Mouse (Mus musculus): ENCODE results near the gene Gm7876.
A peak's percentile ranks its signal among the peaks of the same experiment; 100 is the strongest.
"Not testable (repeated sequence)": the region's sequence is repeated elsewhere in the genome, so short reads cannot be mapped to it uniquely, and the experiment has no call there.

Gm7876 gene

DNA sequence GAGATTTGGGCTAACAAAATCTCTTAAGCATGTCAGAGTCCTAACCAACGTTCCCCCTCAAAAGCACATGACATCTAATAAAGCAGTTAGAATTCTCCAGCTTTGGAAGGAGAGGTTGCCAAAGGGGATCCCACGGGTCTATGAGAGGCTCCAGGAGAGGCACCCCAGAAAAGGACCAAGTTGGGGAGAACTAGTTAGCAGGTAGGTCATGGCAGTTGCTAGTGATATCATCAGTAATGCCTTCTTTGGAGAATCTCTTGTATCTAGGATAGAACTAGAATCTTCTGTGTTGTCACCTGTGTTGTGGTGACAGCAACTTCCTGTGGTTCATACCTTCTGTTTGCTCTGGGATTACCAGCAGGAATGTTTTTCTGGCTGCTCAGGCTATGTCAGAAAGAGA lies at the start of gene Gm7876:
Gene Gm7876 (plus strand): TSS at position 301 of the 400 bp plus-strand sequence.
- not testable (repeated sequence) for DNase-seq

DNA sequence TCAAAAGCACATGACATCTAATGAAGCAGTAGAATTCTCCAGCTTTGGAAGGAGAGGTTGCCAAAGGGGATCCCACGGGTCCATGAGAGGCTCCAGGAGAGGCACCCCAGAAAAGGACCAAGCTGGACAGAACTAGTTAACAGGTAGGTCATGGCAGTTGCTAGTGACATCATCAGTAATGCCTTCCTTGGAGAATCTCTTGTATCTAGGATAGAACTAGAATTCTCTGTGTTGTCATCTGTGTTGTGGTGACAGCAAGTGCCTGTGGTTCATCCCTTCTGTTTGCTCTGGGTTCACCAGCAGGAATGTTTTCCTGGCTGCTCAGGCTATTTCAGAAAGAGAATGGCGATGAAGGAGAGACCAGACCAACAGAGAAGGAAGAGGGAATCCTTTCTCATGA lies 45.1 kb upstream of the Gm7876 start, which contains the start of gene Gm3239:
Gene Gm3239 (plus strand): TSS at position 301 of the 400 bp plus-strand sequence.
- DNase-seq = not testable (repeated sequence)

DNA sequence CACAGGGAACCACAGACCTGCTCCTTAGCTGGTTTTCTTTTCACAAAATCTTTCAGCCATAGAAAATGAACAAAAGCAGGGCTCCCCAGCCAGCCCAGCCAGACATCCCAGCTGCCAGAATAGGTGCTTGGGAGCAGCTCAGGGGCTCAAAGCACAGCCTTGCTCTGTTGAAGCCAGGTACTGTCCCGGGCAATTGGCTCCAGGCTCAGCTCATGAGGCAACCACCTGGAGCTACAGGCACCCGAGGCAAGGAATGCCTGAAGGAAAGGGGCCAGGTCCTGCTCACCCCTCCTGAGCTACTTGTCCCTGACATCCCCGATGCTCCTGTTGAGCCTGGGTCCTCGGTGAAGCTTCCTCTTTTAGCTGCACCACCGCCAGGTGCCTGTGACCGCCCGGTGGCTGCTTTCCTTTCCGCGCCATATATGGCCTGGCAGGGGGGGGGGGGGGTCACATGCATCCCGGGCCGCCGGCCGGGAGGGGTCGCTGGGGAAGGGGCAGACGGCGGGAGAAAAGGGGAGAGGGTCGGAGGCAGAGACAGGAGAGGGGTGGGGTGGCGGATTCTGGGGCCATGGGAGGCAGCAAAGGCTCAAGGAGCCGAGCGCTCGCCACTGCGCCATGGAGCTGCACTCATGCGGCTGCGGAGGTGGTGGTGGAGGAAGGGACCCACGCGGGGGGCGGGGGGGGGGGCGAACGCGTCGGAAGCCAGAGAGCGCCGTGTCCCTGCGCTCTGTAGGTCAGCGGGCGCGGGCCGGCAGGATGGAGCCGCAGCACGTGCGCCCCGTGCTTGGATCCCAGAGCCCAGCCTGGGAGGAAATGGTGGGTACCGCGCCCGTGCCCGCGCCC lies 17.2 kb downstream of the Gm7876 start, which contains the start of gene Gm3252:
Gene Gm3252 (plus strand): TSS at position 738 of the 843 bp plus-strand sequence.
- DNase-seq = peak; percentile 2
